Mouse (Mus musculus): ENCODE measurements at regions not wholly inside any gene's neighbourhood (a gene's known extent, or its start where the extent isn't known, plus 50 kb on each side); places are given as distances from the start of the nearest gene placed in this dataset.

- H3K27ac ChIP-seq (ENCODE audit: insufficient read depth, low read depth) = no peak overlapping the region
- dilution Hi-C loops (cut with MboI; ENCODE audit: extremely low pct_ligation_motif_present, extremely low pct_unique_long_range_greater_than_20kb, low sequenced_read_pairs) (no loop called here), in situ Hi-C loops (cut with MboI; ENCODE audit: low pct_ligation_motif_present, low pct_unique_long_range_greater_than_20kb, low sequenced_read_pairs) (no loop called here)
- peaks cover 8% of the 10 kb centered on the region for H3K9me3 ChIP-seq (replicated peaks; ENCODE audit: low read length)
- peak; percentile 18; the same call in 1 of the 2 replicates for TF ChIP-seq ZC3H11A (IDR thresholded peaks at IDR 0.05; ENCODE audit: low read depth, low read length)
- TF ChIP-seq CTCF (conservative IDR thresholded peaks at IDR 0.05 in 1 of 2, IDR thresholded peaks at IDR 0.05 in 1 of 2; ENCODE audit: low read depth in 2 of 2, low read length in 2 of 2) = peak in 1 of 2 experiments; percentile 62; a peak in 2 of 4 replicates
- TF ChIP-seq MAZ (IDR thresholded peaks at IDR 0.05; ENCODE audit: low read depth, low read length) = no peak
- no peak for TF ChIP-seq EP300 (IDR thresholded peaks at IDR 0.05; ENCODE audit: low read length)
- TF ChIP-seq USF2 (conservative IDR thresholded peaks at IDR 0.05; ENCODE audit: low read depth, low read length) = no peak
- TF ChIP-seq KAT2A (IDR thresholded peaks at IDR 0.05; ENCODE audit: insufficient replicate concordance, low read length) = no peak
- no peak for TF ChIP-seq ZMIZ1 (IDR thresholded peaks at IDR 0.05; ENCODE audit: low read depth, low read length)
- no peak for TF ChIP-seq MEF2A (IDR thresholded peaks at IDR 0.05; ENCODE audit: borderline replicate concordance, low read depth, low read length)
- no peak for TF ChIP-seq MXI1 (IDR thresholded peaks at IDR 0.05; ENCODE audit: low read depth, low read length)
- no peak for TF ChIP-seq JUN (IDR thresholded peaks at IDR 0.05; ENCODE audit: insufficient read depth, low read depth, low read length)
- peak; percentile 64 for TF ChIP-seq SMC3 (IDR thresholded peaks at IDR 0.05; ENCODE audit: low read depth, low read length)
- TF ChIP-seq MAFK (IDR thresholded peaks at IDR 0.05; ENCODE audit: insufficient replicate concordance, low read length) = no peak
- TF ChIP-seq RAD21 (IDR thresholded peaks at IDR 0.05; ENCODE audit: low read depth, low read length) = peak; percentile 60
- no peak overlapping the region for H3K9ac ChIP-seq (ENCODE audit: insufficient read depth, low read depth)
- H3K27me3 ChIP-seq (replicated peaks) = no peaks in the 10 kb centered on the region
- no peaks in the 10 kb centered on the region for H3K4me1 ChIP-seq (ENCODE audit: control insufficient read depth in 1 of 2, insufficient read depth in 2 of 2)
- no peak for DNase-seq (ENCODE audit: extremely low read depth)
- no peak overlapping the region for H3K4me3 ChIP-seq (replicated peaks in 1 of 3; ENCODE audit: low read depth in 2 of 3, low read length in 2 of 3, poor library complexity in 1 of 3)
- no peak overlapping the region for H3K4me2 ChIP-seq (ENCODE audit: insufficient read depth, low read depth, poor library complexity, severe bottlenecking)
- H3K79me2 ChIP-seq (replicated peaks; ENCODE audit: control insufficient read depth, extremely low read depth, insufficient read depth, poor library complexity, severe bottlenecking) = no peaks in the 10 kb centered on the region
- no peaks in the 10 kb centered on the region for H3K36me3 ChIP-seq (replicated peaks in 1 of 2; ENCODE audit: control insufficient read depth in 1 of 2, insufficient read depth in 1 of 2, low read length in 1 of 2)
These were observed 94.4 kb downstream of the Kctd15 start for GRCm38 (mm10) chr7:34562160-34562559.

- in situ Hi-C loops (cut with MboI; ENCODE audit: low pct_ligation_motif_present, low pct_unique_long_range_greater_than_20kb, low sequenced_read_pairs) = no loop called here
- Histone ChIP-seq H3K36me3 (replicated peaks in 1 of 2; ENCODE audit: control insufficient read depth in 1 of 2, insufficient read depth in 1 of 2, low read length in 1 of 2) (no peaks in the 10 kb centered on the region), H3K27me3 (replicated peaks) (no peaks in the 10 kb centered on the region), H3K27ac (ENCODE audit: insufficient read depth, low read depth) (no peak overlapping the region), H3K4me1 (ENCODE audit: control insufficient read depth in 1 of 2, insufficient read depth in 2 of 2) (no peaks in the 10 kb centered on the region), H3K4me3 (replicated peaks in 1 of 3; ENCODE audit: low read depth in 2 of 3, low read length in 2 of 3, poor library complexity in 1 of 3) (no peak overlapping the region), H3K9ac (ENCODE audit: insufficient read depth, low read depth) (no peak overlapping the region), H3K79me2 (replicated peaks; ENCODE audit: control insufficient read depth, extremely low read depth, insufficient read depth, poor library complexity, severe bottlenecking) (no peaks in the 10 kb centered on the region), H3K4me2 (ENCODE audit: insufficient read depth, low read depth, poor library complexity, severe bottlenecking) (no peak overlapping the region), H3K9me3 (replicated peaks; ENCODE audit: low read length) (peaks cover 8% of the 10 kb centered on the region)
- dilution Hi-C loops (cut with MboI; ENCODE audit: extremely low pct_ligation_motif_present, extremely low pct_unique_long_range_greater_than_20kb, low sequenced_read_pairs) = no loop called here
- no peak for DNase-seq (ENCODE audit: extremely low read depth)
- no peak for TF ChIP-seq MXI1 (IDR thresholded peaks at IDR 0.05; ENCODE audit: low read depth, low read length)
- no peak for TF ChIP-seq MYC (IDR thresholded peaks at IDR 0.05; ENCODE audit: low read depth, low read length)
- TF ChIP-seq TCF12 (IDR thresholded peaks at IDR 0.05; ENCODE audit: low read depth, low read length) = no peak
- TF ChIP-seq USF1 (IDR thresholded peaks at IDR 0.05; ENCODE audit: low read depth, low read length) = no peak
- no peak for TF ChIP-seq CHD1 (IDR thresholded peaks at IDR 0.05; ENCODE audit: low read depth, low read length)
- no peak for TF ChIP-seq ZKSCAN1 (IDR thresholded peaks at IDR 0.05; ENCODE audit: borderline replicate concordance, low read depth, low read length)
- no peak for TF ChIP-seq UBTF (IDR thresholded peaks at IDR 0.05; ENCODE audit: low read depth, low read length)
- TF ChIP-seq MEF2A (IDR thresholded peaks at IDR 0.05; ENCODE audit: borderline replicate concordance, low read depth, low read length) = no peak
These were observed 97.8 kb downstream of the Kctd15 start for GRCm38 (mm10) chr7:34558615-34559343.

Measured in CH12.LX (cell line).